Mouse (Mus musculus): ENCODE measurements around the gene Porcn.

DNA sequence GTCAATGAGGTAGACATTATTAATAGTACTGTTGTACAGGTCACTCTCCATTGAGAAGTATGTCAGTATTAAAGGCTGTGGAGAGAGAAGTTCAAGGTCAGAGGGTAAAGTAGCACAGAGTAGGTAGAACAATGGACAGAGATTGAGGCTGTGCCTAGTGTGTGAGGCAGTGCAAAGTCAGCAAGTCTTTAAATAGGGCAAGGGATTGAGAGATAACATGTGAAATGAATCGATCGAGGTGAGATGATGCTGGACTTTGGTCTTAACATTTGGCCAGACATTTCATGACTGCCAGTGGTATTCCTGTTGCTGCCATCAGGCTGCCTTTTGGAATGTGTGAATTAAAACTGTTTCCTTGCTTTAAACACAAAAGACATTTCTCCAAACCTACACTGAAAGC is 27.5 kb downstream of the Porcn start:
- TF ChIP-seq CTCF (IDR thresholded peaks at IDR 0.05; ENCODE audit: insufficient read depth, low read depth, low read length) (no peak), POLR2A (IDR thresholded peaks at IDR 0.05; ENCODE audit: insufficient read depth, low read depth, low read length) (no peak)
